Mouse (Mus musculus) B cell, adult 2 months (primary cell): ENCODE results near the gene Jtb.

Experiments used
- DNase-seq, 2 experiments: peaks; one replicate each; pipeline ENCODE4 v3.0.0; 2022

The Jtb gene

GRCm38 (mm10) chr3:90231507-90232333 lies at the start of gene Jtb:
Gene Jtb, plus strand, starts transcription at chr3:90231597.
- peak; percentile 88 to 89 for DNase-seq

- no peak for DNase-seq
These were observed 47.8 kb upstream of the Jtb start for GRCm38 (mm10) chr3:90183581-90183980.

- DNase-seq = no peak
These were observed 40.4 kb upstream of the Jtb start for GRCm38 (mm10) chr3:90190859-90191510.

GRCm38 (mm10) chr3:90194759-90195158 lies 36.6 kb upstream of the Jtb start:
- DNase-seq = no peak

GRCm38 (mm10) chr3:90195644-90196043 lies 35.8 kb upstream of the Jtb start:
- DNase-seq = no peak

GRCm38 (mm10) chr3:90197548-90197947 lies 33.8 kb upstream of the Jtb start:
- no peak for DNase-seq

- no peak for DNase-seq
These were observed 28.5 kb upstream of the Jtb start for GRCm38 (mm10) chr3:90202884-90203283.

GRCm38 (mm10) chr3:90203619-90204018 lies 27.8 kb upstream of the Jtb start:
- DNase-seq = no peak

GRCm38 (mm10) chr3:90204582-90204981 lies 26.8 kb upstream of the Jtb start:
- no peak for DNase-seq

- DNase-seq = no peak
These were observed 22.7 kb upstream of the Jtb start for GRCm38 (mm10) chr3:90208662-90209061.

GRCm38 (mm10) chr3:90209908-90210566 lies 21.4 kb upstream of the Jtb start:
- DNase-seq = peak in 1 of 2 experiments; percentile 16

GRCm38 (mm10) chr3:90211475-90212398 lies 19.7 kb upstream of the Jtb start:
- peak; percentile 31 to 35 for DNase-seq

GRCm38 (mm10) chr3:90212723-90213122 lies 18.7 kb upstream of the Jtb start:
- DNase-seq = peak; percentile 12 to 23

- DNase-seq = peak; percentile 90 to 93
These were observed 18.0 kb upstream of the Jtb start, which contains the start of the genes Rps27 and Rab13 for GRCm38 (mm10) chr3:90213377-90213866. Gene Rps27, minus strand, starts transcription at chr3:90213651. Gene Rab13, plus strand, starts transcription at chr3:90213695.

- no peak for DNase-seq
These were observed 17.3 kb upstream of the Jtb start for GRCm38 (mm10) chr3:90213956-90214684.

- DNase-seq = peak; percentile 38 to 51
These were observed 15.5 kb upstream of the Jtb start for GRCm38 (mm10) chr3:90215825-90216380.

- peak; percentile 67 to 70 for DNase-seq
These were observed 11.3 kb upstream of the Jtb start for GRCm38 (mm10) chr3:90220088-90220487.

- peak; percentile 15 for DNase-seq
These were observed 10.9 kb upstream of the Jtb start for GRCm38 (mm10) chr3:90220531-90220951.

GRCm38 (mm10) chr3:90221123-90221522 lies 10.3 kb upstream of the Jtb start:
- no peak for DNase-seq

- no peak for DNase-seq
These were observed 8.9 kb upstream of the Jtb start for GRCm38 (mm10) chr3:90222455-90222854.

- DNase-seq = no peak
These were observed 8.5 kb upstream of the Jtb start for GRCm38 (mm10) chr3:90222941-90223340.
